Mouse (Mus musculus) common myeloid progenitor, adult 5-6 weeks (primary cell): ENCODE data around the gene Tpbpb. TPM values are rescaled to one million over a fixed set of nuclear protein-coding genes. Genes with fewer than 3 reads are reported as not detected.
"Not testable (repeated sequence)": the region's sequence is repeated elsewhere in the genome, so short reads cannot be mapped to it uniquely, and the experiment has no call there.

Source experiments
- ATAC-seq: replicated peaks from 2 replicates; pipeline ENCODE4 v1.8.0; 2016; ENCODE audit warnings: low read depth, mild to moderate bottlenecking, moderate TSS enrichment, inconsistent platforms; ENCODE audit not compliant: poor library complexity, severe bottlenecking
- total RNA-seq: library from RNA; stranded (forward); fragments of 200-1000, 187-1606 nt; gene quantifications from 2 replicates; pipeline ENCODE4 v1.2.3, GENCODE M21; 2017

The Tpbpb gene
- not detected in 2 replicates for total RNA-seq

GRCm38 (mm10) chr13:60904780-60905179 is at the start of gene Tpbpb:
Gene Tpbpb, minus strand, starts transcription at chr13:60904880.
- not testable (repeated sequence) for ATAC-seq

- ATAC-seq, result not testable (repeated sequence)
These were observed 37.2 kb upstream of the Tpbpb start, which contains the start of gene Tpbpa for GRCm38 (mm10) chr13:60941884-60942283. Gene Tpbpa, minus strand, starts transcription at chr13:60941984.

- peak; percentile 96 for ATAC-seq
These were observed 31.8 kb upstream of the Tpbpb start, which contains the start of the genes Gm49391 and Ctla2a for GRCm38 (mm10) chr13:60936500-60936901. Gene Gm49391, minus strand, starts transcription at chr13:60936571. Gene Ctla2a, minus strand, starts transcription at chr13:60936625.

- ATAC-seq, result not testable (repeated sequence)
These were observed 30.8 kb upstream of the Tpbpb start, which contains the start of gene Gm49393 for GRCm38 (mm10) chr13:60935490-60935889. Gene Gm49393, minus strand, starts transcription at chr13:60935590.

GRCm38 (mm10) chr13:60897328-60897727 is 7.4 kb downstream of the Tpbpb start, which contains the start of gene Ctla2b:
Gene Ctla2b, minus strand, starts transcription at chr13:60897447.
- peak; percentile 97 for ATAC-seq

GRCm38 (mm10) chr13:60896794-60897193 is 7.9 kb downstream of the Tpbpb start, which contains the start of gene Gm49392:
Gene Gm49392, minus strand, starts transcription at chr13:60896894.
- not testable (repeated sequence) for ATAC-seq

- ATAC-seq, result 0 out of 2 replicates have a peak, but pooled peaks have one; percentile 14
These were observed 9.1 kb downstream of the Tpbpb start for GRCm38 (mm10) chr13:60895406-60896160.

GRCm38 (mm10) chr13:60892301-60892700 is 12.4 kb downstream of the Tpbpb start:
- ATAC-seq, result peak; percentile 50; the same call in 1 of the 2 replicates

- no peak for ATAC-seq
These were observed 40.4 kb downstream of the Tpbpb start, which contains the start of gene 4930486L24Rik for GRCm38 (mm10) chr13:60864281-60864680. Gene 4930486L24Rik, minus strand, starts transcription at chr13:60864475.

Other genes with a start within 250 kb of the Tpbpb start
- gene BC051665, start 118.5 kb downstream of the Tpbpb start, total RNA-seq, result not detected in 2 replicates
- not detected in 2 replicates for gene Ctsll3, start 102.0 kb downstream of the Tpbpb start, total RNA-seq
- 1.2 TPM in 1 of 2 replicates, not detected in the other for gene 4930486L24Rik, start 40.4 kb downstream of the Tpbpb start, total RNA-seq
- 1.5 TPM in 1 of 2 replicates, not detected in the other for gene Gm49392, start 8.0 kb downstream of the Tpbpb start, total RNA-seq
- gene Ctla2b, start 7.4 kb downstream of the Tpbpb start, total RNA-seq, result 40.8 and 44.2 TPM in 2 replicates
- gene Gm49393, start 30.7 kb upstream of the Tpbpb start, total RNA-seq, result not detected in 2 replicates
- 2.8 TPM in 1 of 2 replicates, not detected in the other for gene Gm49391, start 31.7 kb upstream of the Tpbpb start, total RNA-seq
- gene Ctla2a, start 31.7 kb upstream of the Tpbpb start, total RNA-seq, result 344 and 394 TPM in 2 replicates
- not detected in 2 replicates for gene Tpbpa, start 37.1 kb upstream of the Tpbpb start, total RNA-seq
- not detected in 2 replicates for gene Ctsj, start 101.1 kb upstream of the Tpbpb start, total RNA-seq
- not detected in 2 replicates for gene Ctsq, start 135.8 kb upstream of the Tpbpb start, total RNA-seq